Mouse (Mus musculus): ENCODE results near the gene Ccdc24. TPM values are rescaled to one million over a fixed set of nuclear protein-coding genes. Genes with fewer than 3 reads are reported as not detected.

Gene Ccdc24
- polyA plus RNA-seq, 1 experiment from 2014 or later: 1.7 TPM

DNA sequence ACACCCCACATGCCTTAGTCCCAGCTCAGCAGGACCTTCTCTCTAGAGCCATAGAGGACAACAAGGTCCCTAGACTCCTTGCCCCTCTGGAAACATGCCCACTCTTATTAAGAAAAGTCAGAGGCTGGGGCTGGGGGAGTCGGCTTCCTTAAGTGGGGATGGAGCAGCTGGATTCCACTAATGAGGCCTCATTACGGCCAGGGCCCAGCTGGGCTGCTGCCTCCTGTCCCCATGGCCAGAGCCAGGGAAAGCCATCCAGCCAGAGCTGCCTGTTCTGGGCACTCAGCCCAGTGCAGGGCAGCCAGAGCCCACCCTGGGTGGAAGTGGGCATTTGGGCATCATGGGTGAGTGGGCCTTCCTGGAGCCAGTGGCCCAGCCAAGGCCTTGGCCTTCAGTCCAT lies 25.3 kb downstream of the Ccdc24 start:
- peak overlapping the region; percentile 26; the same call in 1 of the 2 replicates for H3K27ac ChIP-seq (replicated peaks)
- WGBS: 37% methylated on average over 2 of the region's 2 CpGs
- no peak overlapping the region for H3K4me3 ChIP-seq
- H3K27me3 ChIP-seq (replicated peaks; ENCODE audit: low read depth, poor library complexity, severe bottlenecking): no peaks in the 10 kb centered on the region; the same call in 1 of the 2 replicates
- DNase-seq (ENCODE audit: low spot score): no peak
- H3K9me3 ChIP-seq: no peaks in the 10 kb centered on the region
- peaks cover 28% of the 10 kb centered on the region for H3K4me1 ChIP-seq
- H3K36me3 ChIP-seq (replicated peaks): peaks cover 11% of the 10 kb centered on the region; the same call in 1 of the 2 replicates

DNA sequence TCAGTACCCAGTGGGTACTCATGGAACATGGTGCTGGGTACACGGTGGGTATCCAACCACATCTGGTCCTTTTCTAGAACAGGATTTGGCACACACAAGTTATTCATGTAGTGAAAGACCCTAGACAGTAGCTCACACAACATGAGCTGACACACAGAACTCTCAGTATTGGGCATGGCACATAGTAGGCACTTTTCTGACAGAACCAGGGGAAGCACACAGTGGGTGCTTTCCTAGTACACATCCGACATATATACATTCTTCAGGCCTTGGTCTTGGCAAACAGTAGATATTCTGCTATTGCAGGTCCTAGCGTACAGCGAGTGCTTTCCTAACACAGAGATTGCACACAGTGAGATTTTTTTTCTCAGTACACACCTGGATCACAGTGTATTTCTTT lies 26.1 kb downstream of the Ccdc24 start:
- peaks cover 28% of the 10 kb centered on the region for H3K4me1 ChIP-seq
- 93% methylated on average over 4 of the region's 4 CpGs for WGBS
- no peaks in the 10 kb centered on the region for H3K9me3 ChIP-seq
- no peaks in the 10 kb centered on the region; the same call in 1 of the 2 replicates for H3K27me3 ChIP-seq (replicated peaks; ENCODE audit: low read depth, poor library complexity, severe bottlenecking)
- no peak overlapping the region for H3K4me3 ChIP-seq
- H3K27ac ChIP-seq (replicated peaks): no peak overlapping the region
- peaks cover 11% of the 10 kb centered on the region; the same call in 1 of the 2 replicates for H3K36me3 ChIP-seq (replicated peaks)
- no peak for DNase-seq (ENCODE audit: low spot score)

DNA sequence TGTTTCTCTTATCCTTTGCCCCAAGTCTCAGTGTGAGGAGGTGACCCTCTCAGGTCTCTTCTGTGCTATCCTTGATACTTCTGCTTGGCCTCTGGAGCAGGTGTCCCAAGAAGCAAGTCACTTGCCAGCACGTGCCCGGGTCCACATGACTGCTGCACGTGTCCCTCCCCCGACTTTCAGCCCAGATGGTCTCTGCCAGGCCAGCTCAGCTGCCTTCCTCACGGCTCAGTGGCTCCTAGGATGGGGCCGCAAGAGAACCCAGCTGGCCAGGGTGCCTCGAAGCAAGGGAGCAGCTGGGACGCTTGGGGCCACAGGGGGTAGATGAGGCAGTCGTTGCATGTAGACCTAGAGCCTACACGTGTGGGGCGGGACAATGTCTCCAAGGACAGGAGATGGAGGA lies 27.0 kb downstream of the Ccdc24 start:
- 83% methylated on average over 11 of the region's 11 CpGs for WGBS
- H3K27me3 ChIP-seq (replicated peaks; ENCODE audit: low read depth, poor library complexity, severe bottlenecking): no peaks in the 10 kb centered on the region; the same call in 1 of the 2 replicates
- no peak for DNase-seq (ENCODE audit: low spot score)
- H3K9me3 ChIP-seq: no peaks in the 10 kb centered on the region
- peaks cover 11% of the 10 kb centered on the region; the same call in 1 of the 2 replicates for H3K36me3 ChIP-seq (replicated peaks)
- no peak overlapping the region for H3K4me3 ChIP-seq
- H3K4me1 ChIP-seq: peaks cover 22% of the 10 kb centered on the region
- no peak overlapping the region for H3K27ac ChIP-seq (replicated peaks)

DNA sequence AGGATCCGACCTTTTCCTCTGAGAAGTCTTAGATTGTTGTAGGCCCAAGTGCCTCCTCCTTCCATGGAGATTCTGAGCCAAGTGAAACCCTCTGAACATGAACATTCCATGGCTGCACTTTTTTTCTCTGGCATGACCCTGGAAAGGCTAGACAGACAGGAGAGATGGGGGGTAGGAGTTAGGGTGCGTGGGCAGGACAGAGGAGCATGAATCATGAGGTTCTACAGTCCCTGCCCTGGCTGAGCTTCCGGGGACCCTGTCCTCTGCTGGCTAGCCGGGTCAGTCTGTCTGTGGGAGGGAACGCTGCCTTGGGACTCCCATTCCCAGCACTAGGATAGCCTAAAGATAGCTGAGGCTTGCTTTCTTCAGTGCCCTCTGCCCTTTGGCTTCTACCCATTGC lies 27.9 kb downstream of the Ccdc24 start:
- H3K4me1 ChIP-seq: peaks cover 14% of the 10 kb centered on the region
- no peak for DNase-seq (ENCODE audit: low spot score)
- no peaks in the 10 kb centered on the region for H3K9me3 ChIP-seq
- H3K27ac ChIP-seq (replicated peaks): no peak overlapping the region
- H3K27me3 ChIP-seq (replicated peaks; ENCODE audit: low read depth, poor library complexity, severe bottlenecking): no peaks in the 10 kb centered on the region
- WGBS: 87% methylated on average over 5 of the region's 5 CpGs
- H3K4me3 ChIP-seq: no peak overlapping the region
- peaks cover 11% of the 10 kb centered on the region; the same call in 1 of the 2 replicates for H3K36me3 ChIP-seq (replicated peaks)

DNA sequence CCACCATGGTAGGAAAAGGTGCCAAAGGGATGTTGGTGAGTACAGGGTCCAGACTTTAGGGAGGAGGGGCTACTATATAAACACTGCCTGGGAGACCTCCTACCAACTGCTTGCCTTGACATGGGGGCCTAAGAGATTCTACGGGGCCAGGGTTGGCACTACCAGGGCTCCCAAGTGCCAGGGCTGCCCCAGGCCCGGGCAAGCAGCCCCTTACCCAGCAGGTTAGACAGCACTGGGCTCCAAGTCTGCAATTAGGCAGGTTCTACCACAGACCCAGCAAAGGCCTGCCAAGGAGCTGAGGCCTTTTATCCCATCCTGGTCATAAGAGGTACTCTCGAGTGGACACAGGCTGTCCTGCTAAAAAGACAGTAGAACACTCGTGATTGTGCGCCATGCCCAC lies 29.3 kb downstream of the Ccdc24 start:
- Histone ChIP-seq H3K4me1 (peaks cover 7% of the 10 kb centered on the region), H3K27me3 (replicated peaks; ENCODE audit: low read depth, poor library complexity, severe bottlenecking) (no peaks in the 10 kb centered on the region), H3K27ac (replicated peaks) (no peak overlapping the region), H3K4me3 (no peak overlapping the region), H3K9me3 (no peaks in the 10 kb centered on the region), H3K36me3 (replicated peaks) (peaks cover 11% of the 10 kb centered on the region; the same call in 1 of the 2 replicates)
- WGBS: 92% methylated on average over 5 of the region's 5 CpGs
- no peak for DNase-seq (ENCODE audit: low spot score)

DNA sequence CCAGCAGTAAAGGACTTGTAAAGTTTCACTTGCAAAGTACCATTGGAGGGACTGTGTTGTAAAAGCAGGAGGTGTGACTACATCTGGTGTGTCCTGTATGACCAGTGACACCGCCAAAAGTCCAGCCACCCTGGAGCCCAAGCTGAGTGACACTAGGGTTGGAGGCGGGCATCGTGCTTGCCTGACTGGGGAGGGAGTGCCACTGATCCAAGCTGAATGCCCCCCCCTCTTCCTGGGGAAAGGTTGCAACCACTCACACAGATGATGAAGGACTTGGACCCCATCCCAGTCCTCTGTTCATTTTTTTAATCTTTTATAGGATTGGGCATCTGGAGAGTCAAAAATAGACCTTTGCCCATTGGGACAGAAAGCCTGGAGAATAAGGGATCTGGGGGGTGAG lies 30.8 kb downstream of the Ccdc24 start:
- H3K36me3 ChIP-seq (replicated peaks): peaks cover 11% of the 10 kb centered on the region; the same call in 1 of the 2 replicates
- DNase-seq (ENCODE audit: low spot score): no peak
- no peaks in the 10 kb centered on the region for H3K27me3 ChIP-seq (replicated peaks; ENCODE audit: low read depth, poor library complexity, severe bottlenecking)
- H3K4me3 ChIP-seq: no peak overlapping the region
- no peaks in the 10 kb centered on the region for H3K9me3 ChIP-seq
- WGBS: 80% methylated on average over 3 of the region's 3 CpGs
- H3K4me1 ChIP-seq: 0 out of 2 replicates have a peak, but pooled peaks cover 3% of the 10 kb centered on the region
- no peak overlapping the region for H3K27ac ChIP-seq (replicated peaks)

DNA sequence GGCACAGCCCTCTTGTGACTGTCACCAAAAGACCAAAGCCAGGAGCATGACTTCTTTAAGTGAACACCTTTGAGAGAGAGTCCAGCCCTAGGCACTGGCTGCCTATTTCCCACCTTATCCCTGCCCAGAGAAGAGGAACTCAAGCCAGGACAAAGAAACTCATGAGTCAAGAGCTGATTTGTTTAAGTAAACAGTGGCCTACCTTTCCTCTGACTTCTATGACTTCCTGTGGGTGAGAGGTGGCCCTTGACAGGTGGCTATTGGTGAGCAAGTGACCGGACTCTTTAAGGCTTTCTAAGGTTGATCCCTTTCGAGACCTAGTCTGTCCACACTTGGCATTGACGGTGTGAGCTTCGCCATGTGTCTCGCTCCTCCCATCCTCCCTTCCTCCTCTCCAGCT lies 31.5 kb downstream of the Ccdc24 start:
- DNase-seq (ENCODE audit: low spot score): no peak

DNA sequence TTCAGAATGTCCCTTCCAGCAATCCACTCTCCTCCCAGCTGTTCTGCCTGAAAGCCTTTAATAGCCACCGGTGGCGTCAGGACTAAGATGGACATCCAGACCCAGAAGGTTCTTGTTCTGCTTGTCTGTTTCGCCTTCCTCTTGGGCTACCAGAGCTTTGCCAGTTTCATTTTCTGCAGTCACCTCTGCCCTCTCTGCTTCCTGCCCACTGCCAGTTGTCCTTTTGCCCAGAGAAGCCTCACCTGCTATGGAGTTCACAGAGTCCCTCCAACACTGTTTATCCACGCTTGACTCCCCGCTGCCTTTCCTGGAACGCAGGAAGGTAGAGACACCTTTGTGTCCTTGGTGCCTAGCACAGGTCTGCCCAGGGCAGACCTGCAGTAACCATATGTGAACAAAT lies 33.0 kb downstream of the Ccdc24 start:
- H3K27me3 ChIP-seq (replicated peaks; ENCODE audit: low read depth, poor library complexity, severe bottlenecking): peaks cover 5% of the 10 kb centered on the region
- H3K27ac ChIP-seq (replicated peaks): no peak overlapping the region
- H3K36me3 ChIP-seq (replicated peaks): no peaks in the 10 kb centered on the region
- WGBS: 78% methylated on average over 6 of the region's 6 CpGs
- no peak for DNase-seq (ENCODE audit: low spot score)
- no peaks in the 10 kb centered on the region for H3K9me3 ChIP-seq
- H3K4me1 ChIP-seq: peaks cover 23% of the 10 kb centered on the region
- H3K4me3 ChIP-seq: no peak overlapping the region

More for the DNA sequence above, 31.5 kb downstream of the Ccdc24 start:
- no peaks in the 10 kb centered on the region for H3K9me3 ChIP-seq
- no peak overlapping the region for H3K27ac ChIP-seq (replicated peaks)
- H3K4me3 ChIP-seq: no peak overlapping the region
- peaks cover 7% of the 10 kb centered on the region; the same call in 1 of the 2 replicates for H3K36me3 ChIP-seq (replicated peaks)
- 90% methylated on average over 5 of the region's 5 CpGs for WGBS
- H3K4me1 ChIP-seq: peaks cover 8% of the 10 kb centered on the region; the same call in 1 of the 2 replicates
- H3K27me3 ChIP-seq (replicated peaks; ENCODE audit: low read depth, poor library complexity, severe bottlenecking): no peaks in the 10 kb centered on the region

DNA sequence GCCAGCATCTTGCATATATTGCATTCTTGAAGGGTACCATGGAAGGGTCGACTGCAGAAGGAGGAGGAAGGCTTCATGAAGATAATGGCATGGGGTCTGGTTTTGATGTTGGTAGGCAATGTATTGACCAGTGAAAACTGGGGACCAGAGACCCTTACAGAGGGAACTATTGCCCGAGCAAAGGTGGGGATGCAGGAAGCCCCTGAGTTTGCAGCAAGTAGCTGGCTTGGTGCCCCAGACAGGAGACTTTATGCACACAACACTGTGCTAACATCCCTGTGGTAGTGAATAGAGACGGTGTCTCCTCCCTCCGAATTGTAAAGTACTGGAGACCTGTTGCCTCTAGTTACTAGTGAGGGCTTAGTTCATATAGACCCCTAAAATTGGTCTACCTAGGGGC lies 35.1 kb downstream of the Ccdc24 start:
- Histone ChIP-seq H3K27me3 (replicated peaks; ENCODE audit: low read depth, poor library complexity, severe bottlenecking) (peaks cover 18% of the 10 kb centered on the region), H3K27ac (replicated peaks) (0 out of 2 replicates have a peak overlapping the region, but pooled peaks have one; percentile 91), H3K4me3 (peak overlapping the region; percentile 85; the same call in 1 of the 2 replicates), H3K9me3 (no peaks in the 10 kb centered on the region), H3K36me3 (replicated peaks) (no peaks in the 10 kb centered on the region), H3K4me1 (peaks cover 27% of the 10 kb centered on the region)
- DNase-seq (ENCODE audit: low spot score): no peak
- WGBS: 66% methylated on average over 4 of the region's 4 CpGs

DNA sequence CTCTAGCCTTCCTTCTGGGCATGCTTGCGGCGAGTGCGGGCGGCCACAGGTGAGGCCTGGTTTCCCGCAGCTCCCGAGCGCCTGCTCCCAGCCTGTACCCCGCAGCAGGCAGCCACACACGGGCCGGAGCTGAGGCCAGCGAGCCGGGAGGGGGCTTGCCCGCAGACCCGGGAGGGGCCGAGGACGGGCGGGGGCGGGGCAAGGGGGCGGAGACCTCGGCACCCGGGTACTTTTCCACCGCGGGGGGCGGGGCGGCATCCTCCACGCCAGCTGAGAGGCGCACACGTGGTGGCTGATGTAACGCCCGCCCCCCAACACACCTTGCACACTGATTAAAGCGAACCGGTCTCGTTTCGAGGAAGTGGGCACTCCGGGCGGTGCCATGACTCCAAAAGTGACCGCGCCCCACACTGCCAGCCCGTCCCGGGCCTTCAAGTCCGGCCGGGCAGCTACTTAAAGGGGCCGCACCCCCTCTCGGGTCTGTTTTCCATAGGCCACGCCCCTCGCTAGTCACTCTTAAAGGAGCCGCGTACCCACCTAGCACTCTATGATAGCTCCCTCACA lies 36.1 kb downstream of the Ccdc24 start:
- DNase-seq (ENCODE audit: low spot score): peak; percentile 94
- WGBS: under 1% methylated on average over 48 of the region's 48 CpGs
- Histone ChIP-seq H3K9me3 (no peaks in the 10 kb centered on the region), H3K4me3 (peak overlapping the region; percentile 85), H3K27me3 (replicated peaks; ENCODE audit: low read depth, poor library complexity, severe bottlenecking) (peaks cover 27% of the 10 kb centered on the region), H3K27ac (replicated peaks) (peak overlapping the region; percentile 91), H3K36me3 (replicated peaks) (no peaks in the 10 kb centered on the region), H3K4me1 (peaks cover 27% of the 10 kb centered on the region)

DNA sequence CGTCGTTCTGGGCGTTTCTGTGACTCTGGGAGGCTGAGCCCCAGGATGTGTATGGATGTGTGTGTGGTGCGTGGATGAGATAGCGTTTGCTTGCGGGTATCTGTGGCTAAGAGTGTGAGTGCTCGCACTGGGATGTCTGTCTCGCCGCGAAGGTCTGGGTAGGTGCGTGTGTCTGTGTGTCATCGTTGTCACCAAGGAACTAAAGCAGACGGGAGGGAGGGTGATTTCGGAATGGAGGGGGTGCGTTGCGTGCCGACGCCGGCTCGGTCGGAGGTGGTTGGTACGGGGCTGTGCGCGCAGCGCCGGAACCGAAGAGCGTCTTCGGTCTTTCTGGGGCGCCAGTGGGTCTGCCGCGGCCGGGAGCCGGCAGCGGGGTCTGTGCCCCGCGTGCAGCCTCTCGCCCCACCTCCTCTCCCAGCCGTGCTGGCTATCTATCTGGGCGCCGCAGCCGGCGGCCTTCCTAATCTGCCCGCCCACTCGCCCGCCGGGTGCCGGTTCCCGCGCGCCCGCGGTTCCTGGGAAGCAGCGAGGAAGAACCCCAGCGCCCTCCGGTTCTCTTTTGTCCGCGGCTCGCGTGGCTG lies 36.7 kb downstream of the Ccdc24 start:
- H3K4me1 ChIP-seq: peaks cover 27% of the 10 kb centered on the region
- peak overlapping the region; percentile 91 for H3K27ac ChIP-seq (replicated peaks)
- H3K36me3 ChIP-seq (replicated peaks): no peaks in the 10 kb centered on the region
- H3K4me3 ChIP-seq: peak overlapping the region; percentile 85
- H3K27me3 ChIP-seq (replicated peaks; ENCODE audit: low read depth, poor library complexity, severe bottlenecking): peaks cover 34% of the 10 kb centered on the region
- no peaks in the 10 kb centered on the region for H3K9me3 ChIP-seq
- WGBS: under 1% methylated on average over 60 of the region's 60 CpGs
- DNase-seq (ENCODE audit: low spot score): peak; percentile 62

DNA sequence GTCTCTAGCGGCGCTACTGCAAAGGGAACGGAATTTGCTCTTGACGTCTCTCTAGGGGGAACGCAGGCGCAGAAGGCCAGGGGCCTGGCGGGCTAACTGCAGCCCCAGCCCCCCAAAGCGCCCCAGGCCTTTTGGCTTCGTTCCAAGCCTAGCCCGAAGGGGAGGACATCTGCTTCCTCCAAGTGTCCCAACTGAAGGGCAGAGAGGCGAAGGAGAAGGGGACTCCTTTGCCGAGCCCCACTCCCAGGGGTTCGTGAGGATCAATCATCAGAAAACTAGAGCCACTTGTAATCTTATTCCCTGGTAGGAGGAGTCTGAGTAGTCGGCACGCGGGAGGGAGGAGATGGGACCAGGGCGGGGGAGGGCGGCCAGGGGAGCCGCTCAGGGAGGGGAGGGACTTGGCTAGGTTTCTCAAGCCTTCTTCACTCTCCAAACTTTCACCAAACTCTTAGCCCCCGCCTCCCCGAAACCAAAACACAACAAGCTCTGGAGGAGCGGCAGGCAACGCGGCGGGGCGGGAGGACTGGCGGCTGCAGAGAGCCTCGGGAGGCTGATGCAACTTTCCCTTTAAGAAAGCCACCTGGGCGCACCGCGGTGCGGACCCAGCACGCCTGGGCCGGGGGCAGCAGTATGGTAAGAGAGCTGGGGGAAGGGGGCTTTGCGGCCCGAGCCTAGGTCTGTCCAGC lies 37.4 kb downstream of the Ccdc24 start:
- DNase-seq (ENCODE audit: low spot score): peak; percentile 89
- Histone ChIP-seq H3K9me3 (no peaks in the 10 kb centered on the region), H3K27me3 (replicated peaks; ENCODE audit: low read depth, poor library complexity, severe bottlenecking) (peaks cover 40% of the 10 kb centered on the region), H3K4me1 (peaks cover 32% of the 10 kb centered on the region), H3K36me3 (replicated peaks) (no peaks in the 10 kb centered on the region), H3K4me3 (peak overlapping the region; percentile 85), H3K27ac (replicated peaks) (peak overlapping the region; percentile 91)
- WGBS: under 1% methylated on average over 36 of the region's 36 CpGs
